Mouse (Mus musculus): Measurements from ENCODE around the gene Gfy. TPM values are rescaled to one million over a fixed set of nuclear protein-coding genes. Genes with fewer than 3 reads are reported as not detected.

Gfy gene
- under 1 TPM in 1 of 2 experiments, not detected in 1; 0.18 TPM for total RNA-seq (2021)

GRCm38 (mm10) chr7:45179469-45179868 is at the start of gene Gfy:
Gene Gfy, minus strand, starts transcription at chr7:45179569.
- DNase-seq (ENCODE audit: low spot score in 2 of 2): no peak
- intact Hi-C loops (cut with DNase I): no loop called here

GRCm38 (mm10) chr7:45229046-45229445 is 49.7 kb upstream of the Gfy start:
- no peak for DNase-seq (ENCODE audit: low spot score in 2 of 2)
- intact Hi-C loops (cut with DNase I): no loop called here

- no peak for DNase-seq (ENCODE audit: low spot score in 2 of 2)
- intact Hi-C loops (cut with DNase I): no loop called here
Measured at GRCm38 (mm10) chr7:45228548-45228947, 49.2 kb upstream of the Gfy start.

GRCm38 (mm10) chr7:45226421-45226820 is 47.1 kb upstream of the Gfy start:
- intact Hi-C loops (cut with DNase I): no loop called here

GRCm38 (mm10) chr7:45224826-45225225 is 45.5 kb upstream of the Gfy start:
- no peak for DNase-seq (ENCODE audit: low spot score in 2 of 2)
- intact Hi-C loops (cut with DNase I): no loop called here

More at GRCm38 (mm10) chr7:45226421-45226820, 47.1 kb upstream of the Gfy start:
- DNase-seq (ENCODE audit: low spot score in 2 of 2): no peak

- intact Hi-C loops (cut with DNase I): no loop called here
- DNase-seq (ENCODE audit: low spot score in 2 of 2): no peak
Measured at GRCm38 (mm10) chr7:45221680-45222079, 42.3 kb upstream of the Gfy start.

- DNase-seq (ENCODE audit: low spot score in 2 of 2): no peak
- intact Hi-C loops (cut with DNase I): no loop called here
Measured at GRCm38 (mm10) chr7:45216442-45217183, 37.2 kb upstream of the Gfy start.

GRCm38 (mm10) chr7:45215673-45216441 is 36.5 kb upstream of the Gfy start, which contains the start of gene Tead2:
Gene Tead2, plus strand, starts transcription at chr7:45215753.
- DNase-seq (ENCODE audit: low spot score in 2 of 2): no peak

GRCm38 (mm10) chr7:45213708-45214107 is 34.3 kb upstream of the Gfy start:
- intact Hi-C loops (cut with DNase I): no loop called here
- DNase-seq (ENCODE audit: low spot score in 2 of 2): no peak

More at GRCm38 (mm10) chr7:45215673-45216441, 36.5 kb upstream of the Gfy start, which contains the start of gene Tead2:
- intact Hi-C loops (cut with DNase I): no loop called here

- intact Hi-C loops (cut with DNase I): no loop called here
- no peak for DNase-seq (ENCODE audit: low spot score in 2 of 2)
Measured at GRCm38 (mm10) chr7:45212356-45212755, 33.0 kb upstream of the Gfy start.

GRCm38 (mm10) chr7:45211851-45212251 is 32.5 kb upstream of the Gfy start, which contains the start of gene Dkkl1:
Gene Dkkl1, minus strand, starts transcription at chr7:45212147.
- no peak for DNase-seq (ENCODE audit: low spot score in 2 of 2)
- intact Hi-C loops (cut with DNase I): no loop called here

- DNase-seq (ENCODE audit: low spot score in 2 of 2): no peak
- intact Hi-C loops (cut with DNase I): no loop called here
Measured at GRCm38 (mm10) chr7:45211070-45211469, 31.7 kb upstream of the Gfy start.

- DNase-seq (ENCODE audit: low spot score in 2 of 2): no peak
- intact Hi-C loops (cut with DNase I): no loop called here
Measured at GRCm38 (mm10) chr7:45208260-45208659, 28.9 kb upstream of the Gfy start.

- peak; percentile 91 to 95 for DNase-seq (ENCODE audit: low spot score in 2 of 2)
- intact Hi-C loops (cut with DNase I): no loop called here
Measured at GRCm38 (mm10) chr7:45204380-45205143, 25.2 kb upstream of the Gfy start, which contains the start of gene Ccdc155. Gene Ccdc155, minus strand, starts transcription at chr7:45204892.

GRCm38 (mm10) chr7:45202654-45203053 is 23.3 kb upstream of the Gfy start:
- intact Hi-C loops (cut with DNase I): loop anchor here (1.0 kb wide), 1 partner anchor 31 kb away; no protein-coding TSS in a partner anchor
- peak in 1 of 2 experiments; percentile 71 for DNase-seq (ENCODE audit: low spot score in 2 of 2)

- intact Hi-C loops (cut with DNase I): loop anchor here (1.0 kb wide), 1 partner anchor 37 kb away; no protein-coding TSS in a partner anchor
- DNase-seq (ENCODE audit: low spot score in 2 of 2): peak; percentile 61 to 77
Measured at GRCm38 (mm10) chr7:45198961-45199360, 19.6 kb upstream of the Gfy start.

- DNase-seq (ENCODE audit: low spot score in 2 of 2): peak; percentile 66 to 87
- intact Hi-C loops (cut with DNase I): loop anchor here (1.0 kb wide), 1 partner anchor 36 kb away; no protein-coding TSS in a partner anchor
Measured at GRCm38 (mm10) chr7:45198435-45198834, 19.1 kb upstream of the Gfy start.

- DNase-seq (ENCODE audit: low spot score in 2 of 2): peak in 1 of 2 experiments; percentile 71
- intact Hi-C loops (cut with DNase I): no loop called here
Measured at GRCm38 (mm10) chr7:45196994-45197393, 17.6 kb upstream of the Gfy start.

- intact Hi-C loops (cut with DNase I): no loop called here
- DNase-seq (ENCODE audit: low spot score in 2 of 2): no peak
Measured at GRCm38 (mm10) chr7:45196176-45196535, 16.8 kb upstream of the Gfy start.
